Mouse (Mus musculus) CH12.LX (cell line): Measurements from ENCODE around the gene Cox17.

Source experiments
- CHD1 ChIP-seq: IDR thresholded peaks from 2 replicates; pipeline ENCODE4 v1.6.1; 2012; ENCODE audit warnings: low read depth, low read length, improper control_type of control experiment, inconsistent platforms
- CHD2 ChIP-seq: IDR thresholded peaks from 2 replicates; pipeline ENCODE4 v1.6.1; 2011; ENCODE audit warnings: low read length, improper control_type of control experiment
- CTCF ChIP-seq, 2 experiments: IDR thresholded peaks in 1 of 2; conservative IDR thresholded peaks in 1 of 2; 2 replicates each; pipeline ENCODE4 v1.5.1; 2011 to 2012; ENCODE audit warnings: low read depth in 2 of 2, low read length in 2 of 2, improper control_type of control experiment in 1 of 2, inconsistent platforms in 1 of 2, mild to moderate bottlenecking in 1 of 2, moderate library complexity in 1 of 2
- ELF1 ChIP-seq: IDR thresholded peaks from 2 replicates; pipeline ENCODE4 v1.6.1; 2014; ENCODE audit warnings: low read depth, mild to moderate bottlenecking, inconsistent platforms, low read length, improper control_type of control experiment
- EP300 ChIP-seq: IDR thresholded peaks from 2 replicates; pipeline ENCODE4 v1.6.1; 2011; ENCODE audit warnings: low read length, improper control_type of control experiment
- ETS1 ChIP-seq: conservative IDR thresholded peaks from 2 replicates; pipeline ENCODE4 v1.6.1; 2012; ENCODE audit warnings: low read depth, mild to moderate bottlenecking, inconsistent platforms, low read length, improper control_type of control experiment, moderate library complexity
- KAT2A ChIP-seq: IDR thresholded peaks from 2 replicates; pipeline ENCODE4 v1.6.1; 2012; ENCODE audit warnings: low read length, improper control_type of control experiment, inconsistent platforms; ENCODE audit not compliant: insufficient replicate concordance
- MAX ChIP-seq: IDR thresholded peaks from 2 replicates; pipeline ENCODE4 v1.6.1; 2011; ENCODE audit warnings: low read length, improper control_type of control experiment
- MXI1 ChIP-seq: IDR thresholded peaks from 2 replicates; pipeline ENCODE4 v1.6.1; 2011; ENCODE audit warnings: mild to moderate bottlenecking, low read depth, low read length, improper control_type of control experiment
- NRF1 ChIP-seq: IDR thresholded peaks from 2 replicates; pipeline ENCODE4 v1.6.1; 2014; ENCODE audit warnings: low read depth, mild to moderate bottlenecking, inconsistent platforms, low read length, improper control_type of control experiment, moderate library complexity
- POLR2A ChIP-seq: IDR thresholded peaks from 2 replicates; pipeline ENCODE4 v1.6.1; 2011; ENCODE audit warnings: low read depth, mild to moderate bottlenecking, improper control_type of control experiment, low read length
- RCOR1 ChIP-seq: conservative IDR thresholded peaks from 2 replicates; pipeline ENCODE4 v1.6.1; 2012; ENCODE audit warnings: low read depth, mild to moderate bottlenecking, inconsistent platforms, low read length, improper control_type of control experiment
- SMC3 ChIP-seq: IDR thresholded peaks from 2 replicates; pipeline ENCODE4 v1.6.1; 2011; ENCODE audit warnings: low read depth, low read length, improper control_type of control experiment
- ZMIZ1 ChIP-seq: IDR thresholded peaks from 2 replicates; pipeline ENCODE4 v1.6.1; 2012; ENCODE audit warnings: low read depth, mild to moderate bottlenecking, inconsistent platforms, low read length, improper control_type of control experiment

- TF ChIP-seq CTCF (conservative IDR thresholded peaks at IDR 0.05 in 1 of 2, IDR thresholded peaks at IDR 0.05 in 1 of 2; ENCODE audit: low read depth in 2 of 2, low read length in 2 of 2) (no peak), ETS1 (no peak), EP300 (no peak), POLR2A (no peak), ZMIZ1 (no peak), MAX (no peak), SMC3 (no peak), KAT2A (no peak), CHD1 (peak; percentile 51; the same call in 1 of the 2 replicates), CHD2 (no peak), NRF1 (no peak), MXI1 (no peak), ELF1 (no peak), RCOR1 (no peak)
Measured at GRCm38 (mm10) chr16:38379493-38379892, 32.7 kb downstream of the Cox17 start.
